Mouse (Mus musculus) kidney, adult 2 months (tissue): Measurements from ENCODE around the gene Cdc5l.

Experiments
- CTCF ChIP-seq: fragments of 200-500 bp; conservative IDR thresholded peaks from 2 replicates; pipeline ENCODE4 v1.5.1; 2011; ENCODE audit warnings: low read depth, mild to moderate bottlenecking, control low read depth, low read length, moderate library complexity, mixed read lengths; ENCODE audit not compliant: insufficient read depth, insufficient read length
- POLR2A ChIP-seq: fragments of 200-500 bp; IDR thresholded peaks from one replicate; pipeline ENCODE4 v1.6.1; 2011; ENCODE audit warnings: low read depth, low read length, control low read depth

GRCm38 (mm10) chr17:45464255-45464654, 30.7 kb upstream of the Cdc5l start:
- TF ChIP-seq CTCF (no peak), POLR2A (no peak)
